Mouse (Mus musculus) myocyte (in vitro differentiated cells): Measurements from ENCODE around the gene Tsfm.

ENCODE experiments used
- MAX ChIP-seq: IDR thresholded peaks from one replicate; pipeline ENCODE4 v1.6.1; 2011; ENCODE audit warnings: low read depth, mild to moderate bottlenecking, control low read depth
- POLR2A ChIP-seq: IDR thresholded peaks from one replicate; pipeline ENCODE4 v1.6.1; 2011; ENCODE audit warnings: low read depth, mild to moderate bottlenecking, control low read depth, moderate library complexity; ENCODE audit not compliant: insufficient read length
- POLR2AphosphoS2 ChIP-seq: IDR thresholded peaks from one replicate; pipeline ENCODE4 v1.6.1; 2011; ENCODE audit warnings: low read depth, control low read depth; ENCODE audit not compliant: insufficient read length
- TCF3 ChIP-seq: IDR thresholded peaks from one replicate; pipeline ENCODE4 v1.6.1; 2011; ENCODE audit warnings: low read depth, control low read depth; ENCODE audit not compliant: insufficient read length

- TF ChIP-seq POLR2AphosphoS2 (no peak), TCF3 (no peak), POLR2A (no peak), MAX (no peak)
Measured at GRCm38 (mm10) chr10:126962966-126963330, 67.7 kb downstream of the Tsfm start.
